In genomic region chr1:174513419-174513818, GRCm38 (mm10) we compare ENCODE assay signal across 17 mouse cellular contexts.
"Had no signal": no experiment of that assay in that cellular context is flagged by ENCODE, and none has a peak within 500 bp of the region (broad histone marks: within the 10 kb centered on the region; RNA-seq: fewer than 3 reads in every experiment).

No protein-coding gene starts in this region.

- ATAC-seq: forebrain, postnatal 0 days; hindbrain, embryonic 16.5 days; inflammation-experienced regulatory T-cells, adult 6 months; intestine, embryonic 15.5 days; intestine, postnatal 0 days had no signal

- DNase-seq: forebrain, postnatal 0 days; gastrocnemius, postnatal 14 days; gastrocnemius, postnatal 36 days; heart, adult 18-20 months; heart, postnatal 10 days; heart, postnatal 4 days; kidney, adult 18-20 months; kidney, adult 8-10 months; kidney, postnatal 10 days; kidney, postnatal 25 days; kidney, postnatal 4 days; liver; liver, embryonic 13.5 days had no signal
